Mouse (Mus musculus): ENCODE results near the gene Timm8a2. TPM values are rescaled to one million over a fixed set of nuclear protein-coding genes. Genes with fewer than 3 reads are reported as not detected.

Gene Timm8a2
- polyA plus RNA-seq, 1 experiment from 2014 or later: not detected

DNA sequence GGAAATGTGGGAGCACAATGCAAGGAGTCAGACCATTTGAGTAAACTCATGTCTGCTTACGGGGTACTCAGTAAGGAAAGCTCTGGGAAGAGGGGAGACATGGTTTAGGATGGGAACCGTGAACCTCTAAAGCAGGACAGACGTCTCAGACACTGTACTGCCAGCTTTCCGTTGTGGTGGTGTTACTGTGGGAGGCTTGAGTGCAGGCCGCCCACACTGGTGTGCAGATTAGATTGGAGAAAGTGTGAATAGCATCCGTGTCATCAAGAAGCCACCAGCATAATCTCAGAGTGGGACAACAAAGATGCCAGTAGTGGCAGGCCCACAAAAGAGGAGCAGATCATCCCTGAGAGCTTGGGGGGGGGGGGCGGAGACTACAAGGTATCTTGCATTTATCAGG, 32.2 kb upstream of the Timm8a2 start:
- Histone ChIP-seq H3K27ac (ENCODE audit: low read depth, low read length) (no peak overlapping the region), H3K4me3 (ENCODE audit: low read depth, low read length) (no peak overlapping the region), H3K9ac (ENCODE audit: low read depth, low read length) (no peak overlapping the region), H3K27me3 (replicated peaks; ENCODE audit: control insufficient read depth, insufficient read depth, low read length) (no peaks in the 10 kb centered on the region), H3K36me3 (ENCODE audit: control insufficient read depth, insufficient read depth, low read length) (no peaks in the 10 kb centered on the region), H3K4me2 (no peak overlapping the region), H3K9me3 (ENCODE audit: control insufficient read depth, low read length) (no peaks in the 10 kb centered on the region), H3K4me1 (replicated peaks; ENCODE audit: control insufficient read depth, insufficient read depth, low read length) (0 out of 2 replicates have a peak, but pooled peaks cover 2% of the 10 kb centered on the region)
- no peak for DNase-seq (ENCODE audit: low spot score)
- no peak for ATAC-seq (replicated peaks; ENCODE audit: low FRiP score)
- WGBS: 86% methylated on average over 7 of the region's 7 CpGs

DNA sequence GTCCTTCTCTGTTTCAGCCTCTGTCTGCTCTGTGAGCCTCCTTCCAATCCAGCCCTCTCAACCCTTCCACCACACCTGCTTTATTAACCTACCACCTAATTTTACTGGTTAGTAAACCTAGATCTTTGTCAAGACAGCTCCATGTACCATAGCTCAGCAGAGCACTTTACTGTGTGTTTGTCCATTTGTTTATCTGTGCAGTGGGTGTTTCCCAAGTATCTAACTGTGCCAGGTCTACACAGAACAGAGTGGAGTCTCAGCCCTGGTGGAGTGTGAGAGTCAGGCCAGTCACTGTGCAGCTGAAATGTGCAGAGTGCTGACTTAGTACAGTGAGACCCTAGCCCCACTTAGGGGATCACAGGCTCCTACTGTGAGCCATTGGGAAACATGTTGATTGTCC, 30.7 kb upstream of the Timm8a2 start:
- Histone ChIP-seq H3K4me1 (replicated peaks; ENCODE audit: control insufficient read depth, insufficient read depth, low read length) (0 out of 2 replicates have a peak, but pooled peaks cover 2% of the 10 kb centered on the region), H3K9ac (ENCODE audit: low read depth, low read length) (no peak overlapping the region), H3K4me3 (ENCODE audit: low read depth, low read length) (no peak overlapping the region), H3K36me3 (ENCODE audit: control insufficient read depth, insufficient read depth, low read length) (peaks cover 1% of the 10 kb centered on the region; the same call in 1 of the 2 replicates), H3K27me3 (replicated peaks; ENCODE audit: control insufficient read depth, insufficient read depth, low read length) (no peaks in the 10 kb centered on the region), H3K9me3 (ENCODE audit: control insufficient read depth, low read length) (no peaks in the 10 kb centered on the region), H3K4me2 (no peak overlapping the region), H3K27ac (ENCODE audit: low read depth, low read length) (no peak overlapping the region)
- no peak for DNase-seq (ENCODE audit: low spot score)
- ATAC-seq (replicated peaks; ENCODE audit: low FRiP score): peak; percentile 87

DNA sequence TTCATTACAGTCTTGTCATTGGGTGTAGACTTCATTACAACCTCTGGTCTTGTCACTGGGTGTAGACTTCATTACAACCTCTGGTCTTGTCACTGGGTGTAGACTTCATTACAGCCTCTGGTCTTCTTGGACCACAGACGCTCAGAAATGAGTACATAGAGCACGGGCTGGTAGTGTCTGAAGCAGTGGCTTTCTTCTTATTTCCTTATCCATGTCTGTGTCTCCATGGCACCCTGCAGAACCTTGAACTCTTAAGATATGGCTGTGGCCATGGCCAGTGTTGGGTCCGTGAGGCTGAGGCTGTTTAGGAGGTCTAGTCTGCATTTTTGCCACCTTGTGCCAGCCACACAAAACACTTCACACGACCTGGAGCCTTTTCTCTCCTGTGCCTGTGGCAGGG, 26.2 kb upstream of the Timm8a2 start:
- Histone ChIP-seq H3K4me1 (replicated peaks; ENCODE audit: control insufficient read depth, insufficient read depth, low read length) (peaks cover 15% of the 10 kb centered on the region), H3K4me3 (ENCODE audit: low read depth, low read length) (no peak overlapping the region), H3K4me2 (no peak overlapping the region), H3K36me3 (ENCODE audit: control insufficient read depth, insufficient read depth, low read length) (peaks cover 3% of the 10 kb centered on the region; the same call in 1 of the 2 replicates), H3K27me3 (replicated peaks; ENCODE audit: control insufficient read depth, insufficient read depth, low read length) (no peaks in the 10 kb centered on the region), H3K27ac (ENCODE audit: low read depth, low read length) (no peak overlapping the region), H3K9me3 (ENCODE audit: control insufficient read depth, low read length) (no peaks in the 10 kb centered on the region), H3K9ac (ENCODE audit: low read depth, low read length) (no peak overlapping the region)
- DNase-seq (ENCODE audit: low spot score) (no peak), ATAC-seq (replicated peaks; ENCODE audit: low FRiP score) (no peak)
- 81% methylated on average over 4 of the region's 4 CpGs for whole genome bisulfite sequencing

DNA sequence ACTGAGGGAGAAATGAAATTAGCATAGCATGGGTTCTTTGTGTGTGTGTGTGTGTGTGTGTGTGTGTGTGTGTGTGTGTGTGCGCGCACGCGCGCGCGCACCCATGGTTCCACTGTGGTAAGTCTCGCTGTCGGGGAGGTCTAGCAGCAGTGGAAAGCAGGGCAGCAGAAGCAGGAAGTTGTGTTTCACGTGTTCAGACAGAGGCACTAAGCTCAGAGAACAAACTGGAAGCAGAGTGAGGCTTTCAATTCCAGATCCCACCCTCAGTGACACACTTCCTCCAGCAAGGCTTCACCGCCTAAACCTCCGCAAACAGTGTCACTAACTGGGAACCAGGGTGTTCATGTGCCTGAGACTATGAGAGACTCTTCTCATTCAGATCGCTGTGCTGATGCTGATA, 25.0 kb upstream of the Timm8a2 start:
- Histone ChIP-seq H3K36me3 (ENCODE audit: control insufficient read depth, insufficient read depth, low read length) (peaks cover 3% of the 10 kb centered on the region; the same call in 1 of the 2 replicates), H3K4me3 (ENCODE audit: low read depth, low read length) (no peak overlapping the region), H3K9me3 (ENCODE audit: control insufficient read depth, low read length) (no peaks in the 10 kb centered on the region), H3K27me3 (replicated peaks; ENCODE audit: control insufficient read depth, insufficient read depth, low read length) (no peaks in the 10 kb centered on the region), H3K4me2 (no peak overlapping the region), H3K4me1 (replicated peaks; ENCODE audit: control insufficient read depth, insufficient read depth, low read length) (peaks cover 15% of the 10 kb centered on the region), H3K27ac (ENCODE audit: low read depth, low read length) (no peak overlapping the region), H3K9ac (ENCODE audit: low read depth, low read length) (no peak overlapping the region)
- 79% methylated on average over 13 of the region's 13 CpGs for WGBS
- DNase-seq (ENCODE audit: low spot score) (no peak), ATAC-seq (replicated peaks; ENCODE audit: low FRiP score) (no peak)

DNA sequence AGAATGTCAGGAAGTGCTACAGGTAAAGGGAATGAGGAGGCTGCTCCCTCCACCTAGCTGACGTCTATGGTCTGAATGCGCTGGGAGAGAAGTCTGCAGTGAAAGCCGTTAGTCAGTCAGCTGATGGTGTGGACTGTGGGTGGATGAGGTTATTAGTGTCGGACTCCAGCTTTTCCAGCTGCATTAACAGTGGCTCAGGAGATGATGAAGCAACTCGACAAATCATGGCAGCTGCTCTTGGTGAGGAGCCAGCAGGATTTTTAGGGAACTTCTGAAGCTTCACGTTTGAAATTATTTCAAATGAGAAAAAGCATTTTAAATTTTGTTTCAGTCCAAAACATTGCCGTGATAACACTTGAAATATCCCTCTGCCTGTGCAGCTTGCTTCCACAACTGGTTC, 24.2 kb upstream of the Timm8a2 start:
- no peaks in the 10 kb centered on the region for H3K9me3 ChIP-seq (ENCODE audit: control insufficient read depth, low read length)
- no peak overlapping the region for H3K4me3 ChIP-seq (ENCODE audit: low read depth, low read length)
- H3K27me3 ChIP-seq (replicated peaks; ENCODE audit: control insufficient read depth, insufficient read depth, low read length): no peaks in the 10 kb centered on the region
- no peak for ATAC-seq (replicated peaks; ENCODE audit: low FRiP score)
- WGBS: 87% methylated on average over 7 of the region's 7 CpGs
- H3K9ac ChIP-seq (ENCODE audit: low read depth, low read length): no peak overlapping the region
- no peak overlapping the region for H3K27ac ChIP-seq (ENCODE audit: low read depth, low read length)
- H3K36me3 ChIP-seq (ENCODE audit: control insufficient read depth, insufficient read depth, low read length): peaks cover 3% of the 10 kb centered on the region; the same call in 1 of the 2 replicates
- peaks cover 15% of the 10 kb centered on the region for H3K4me1 ChIP-seq (replicated peaks; ENCODE audit: control insufficient read depth, insufficient read depth, low read length)
- DNase-seq (ENCODE audit: low spot score): no peak
- H3K4me2 ChIP-seq: no peak overlapping the region

DNA sequence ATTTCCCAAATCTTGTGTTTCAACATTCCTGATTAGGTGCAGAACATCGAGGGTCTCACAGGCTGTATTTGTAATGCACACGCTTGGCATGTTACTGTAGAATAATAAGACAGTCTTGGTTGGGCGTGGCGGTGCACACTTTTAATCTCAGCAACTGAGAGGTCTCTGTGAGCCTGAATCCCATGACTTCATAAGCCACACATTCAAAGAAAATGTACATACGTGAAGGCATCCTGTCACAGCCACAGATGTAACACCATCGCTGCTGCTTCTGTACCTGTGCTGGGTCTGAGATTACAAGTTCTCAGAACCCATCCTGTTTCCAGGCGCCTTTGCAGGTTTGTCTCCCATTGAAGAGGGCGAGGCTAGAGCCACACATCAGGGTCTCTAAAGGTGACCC, 22.7 kb upstream of the Timm8a2 start:
- no peaks in the 10 kb centered on the region for H3K27me3 ChIP-seq (replicated peaks; ENCODE audit: control insufficient read depth, insufficient read depth, low read length)
- DNase-seq (ENCODE audit: low spot score) (no peak), ATAC-seq (replicated peaks; ENCODE audit: low FRiP score) (no peak; the same call in 1 of the 2 replicates)
- no peak overlapping the region for H3K9ac ChIP-seq (ENCODE audit: low read depth, low read length)
- no peaks in the 10 kb centered on the region for H3K9me3 ChIP-seq (ENCODE audit: control insufficient read depth, low read length)
- peaks cover 15% of the 10 kb centered on the region for H3K4me1 ChIP-seq (replicated peaks; ENCODE audit: control insufficient read depth, insufficient read depth, low read length)
- WGBS: 92% methylated on average over 8 of the region's 8 CpGs
- peaks cover 3% of the 10 kb centered on the region; the same call in 1 of the 2 replicates for H3K36me3 ChIP-seq (ENCODE audit: control insufficient read depth, insufficient read depth, low read length)
- no peak overlapping the region for H3K4me3 ChIP-seq (ENCODE audit: low read depth, low read length)
- H3K4me2 ChIP-seq: no peak overlapping the region
- no peak overlapping the region for H3K27ac ChIP-seq (ENCODE audit: low read depth, low read length)

DNA sequence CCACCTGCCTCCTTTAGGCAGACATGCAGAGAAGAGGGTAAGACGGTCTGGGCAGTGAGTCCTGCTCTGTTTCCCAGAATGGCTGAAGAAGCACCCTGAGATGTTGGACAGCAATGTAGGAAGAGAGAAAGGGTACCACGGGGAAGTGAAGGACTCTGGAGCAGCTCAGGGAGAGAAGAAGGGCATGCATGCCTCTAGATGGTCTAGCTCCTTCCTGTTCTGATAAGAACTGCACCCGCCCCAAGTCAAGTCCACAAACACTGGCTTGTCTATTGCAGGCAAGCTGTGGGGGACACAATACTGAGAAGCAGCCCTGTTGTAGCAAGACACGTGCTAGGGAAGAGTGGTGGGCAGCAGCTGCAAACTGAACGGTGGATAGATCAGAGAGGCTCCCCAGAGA, 22.3 kb upstream of the Timm8a2 start:
- peaks cover 15% of the 10 kb centered on the region for H3K4me1 ChIP-seq (replicated peaks; ENCODE audit: control insufficient read depth, insufficient read depth, low read length)
- WGBS: 41% methylated on average over 5 of the region's 5 CpGs
- H3K9me3 ChIP-seq (ENCODE audit: control insufficient read depth, low read length): no peaks in the 10 kb centered on the region
- H3K4me3 ChIP-seq (ENCODE audit: low read depth, low read length): no peak overlapping the region
- no peak overlapping the region for H3K9ac ChIP-seq (ENCODE audit: low read depth, low read length)
- ATAC-seq (replicated peaks; ENCODE audit: low FRiP score) (peak; percentile 61), DNase-seq (ENCODE audit: low spot score) (no peak)
- peaks cover 3% of the 10 kb centered on the region; the same call in 1 of the 2 replicates for H3K36me3 ChIP-seq (ENCODE audit: control insufficient read depth, insufficient read depth, low read length)
- H3K27me3 ChIP-seq (replicated peaks; ENCODE audit: control insufficient read depth, insufficient read depth, low read length): no peaks in the 10 kb centered on the region
- H3K4me2 ChIP-seq: no peak overlapping the region
- no peak overlapping the region for H3K27ac ChIP-seq (ENCODE audit: low read depth, low read length)

DNA sequence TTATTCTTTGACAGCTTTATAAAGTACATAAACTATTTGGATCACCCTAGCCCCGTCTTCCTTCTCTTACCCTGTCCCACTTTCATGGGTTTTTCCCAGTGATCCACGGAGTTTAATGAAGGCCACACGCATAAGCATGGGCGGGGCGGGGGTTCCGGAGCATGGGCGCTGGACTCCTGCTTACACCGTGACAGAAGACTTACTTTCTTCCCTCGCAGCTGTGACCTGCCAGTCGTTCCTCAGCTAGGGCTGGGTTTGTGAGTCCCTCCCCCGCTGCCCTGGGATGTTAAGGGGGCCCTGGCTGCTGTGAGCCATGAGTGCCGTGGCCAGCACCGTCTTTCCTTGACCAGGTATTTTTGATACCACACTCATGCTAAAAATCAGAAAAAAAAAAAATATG, 21.7 kb upstream of the Timm8a2 start:
- 0 out of 2 replicates have a peak, but pooled peaks have one; percentile 9 for ATAC-seq (replicated peaks; ENCODE audit: low FRiP score)
- DNase-seq (ENCODE audit: low spot score): no peak
- no peak overlapping the region for H3K9ac ChIP-seq (ENCODE audit: low read depth, low read length)
- H3K36me3 ChIP-seq (ENCODE audit: control insufficient read depth, insufficient read depth, low read length): peaks cover 3% of the 10 kb centered on the region; the same call in 1 of the 2 replicates
- no peaks in the 10 kb centered on the region for H3K9me3 ChIP-seq (ENCODE audit: control insufficient read depth, low read length)
- H3K27ac ChIP-seq (ENCODE audit: low read depth, low read length): no peak overlapping the region
- no peaks in the 10 kb centered on the region for H3K27me3 ChIP-seq (replicated peaks; ENCODE audit: control insufficient read depth, insufficient read depth, low read length)
- no peak overlapping the region for H3K4me3 ChIP-seq (ENCODE audit: low read depth, low read length)
- H3K4me2 ChIP-seq: no peak overlapping the region; the same call in 1 of the 2 replicates
- 57% methylated on average over 13 of the region's 13 CpGs for WGBS
- peaks cover 15% of the 10 kb centered on the region for H3K4me1 ChIP-seq (replicated peaks; ENCODE audit: control insufficient read depth, insufficient read depth, low read length)

DNA sequence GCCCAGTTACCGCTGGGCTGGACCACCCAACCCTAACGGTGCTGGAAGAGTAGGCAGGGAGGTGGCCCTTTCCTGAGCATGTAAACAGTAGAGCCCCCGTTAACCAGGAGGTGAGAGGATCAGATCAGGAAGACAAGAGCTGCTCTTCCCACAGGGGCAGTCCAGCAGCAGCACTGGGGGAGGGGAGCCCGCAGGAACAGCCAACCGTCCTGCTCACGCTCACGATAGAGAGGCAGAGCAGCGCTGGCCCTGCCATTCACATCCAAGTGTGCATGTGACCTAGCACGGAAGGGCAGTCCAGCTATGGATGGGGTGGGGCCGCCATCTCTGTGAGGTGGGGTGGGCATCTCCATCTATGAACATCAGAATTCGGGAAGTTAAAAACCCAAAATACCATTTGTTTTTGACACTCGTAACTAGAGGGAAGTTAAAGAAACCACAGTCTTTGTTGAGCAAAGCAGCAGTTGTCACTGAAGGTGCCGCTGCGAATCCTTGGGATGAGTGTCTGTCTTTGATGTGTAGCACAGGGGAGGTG, 21.0 kb upstream of the Timm8a2 start:
- Histone ChIP-seq H3K9me3 (ENCODE audit: control insufficient read depth, low read length) (no peaks in the 10 kb centered on the region), H3K27ac (ENCODE audit: low read depth, low read length) (no peak overlapping the region), H3K36me3 (ENCODE audit: control insufficient read depth, insufficient read depth, low read length) (peaks cover 3% of the 10 kb centered on the region; the same call in 1 of the 2 replicates), H3K4me2 (peak overlapping the region; percentile 21), H3K4me3 (ENCODE audit: low read depth, low read length) (no peak overlapping the region), H3K4me1 (replicated peaks; ENCODE audit: control insufficient read depth, insufficient read depth, low read length) (peaks cover 15% of the 10 kb centered on the region), H3K9ac (ENCODE audit: low read depth, low read length) (no peak overlapping the region), H3K27me3 (replicated peaks; ENCODE audit: control insufficient read depth, insufficient read depth, low read length) (no peaks in the 10 kb centered on the region)
- whole genome bisulfite sequencing: 43% methylated on average over 14 of the region's 14 CpGs
- DNase-seq (ENCODE audit: low spot score) (no peak), ATAC-seq (replicated peaks; ENCODE audit: low FRiP score) (peak; percentile 68)
